Mouse (Mus musculus) cortical plate, adult 2 months (tissue): ENCODE measurements around the gene Nup35. TPM values are rescaled to one million over a fixed set of nuclear protein-coding genes. Genes with fewer than 3 reads are reported as not detected.

ENCODE experiments used
- H3K27ac ChIP-seq: fragments of 200-500 bp; 2 replicates; pipeline ENCODE4 v1.5.1; 2012; ENCODE audit warnings: low read length, control low read depth, inconsistent platforms; ENCODE audit not compliant: insufficient read depth
- H3K4me1 ChIP-seq: fragments of 200-500 bp; 2 replicates; pipeline ENCODE4 v1.6.1; 2011; ENCODE audit warnings: low read length; ENCODE audit not compliant: control insufficient read depth, insufficient read depth
- H3K4me3 ChIP-seq: fragments of 200-500 bp; 2 replicates; pipeline ENCODE4 v1.5.1; 2011; ENCODE audit warnings: mild to moderate bottlenecking, low read length, control low read depth; ENCODE audit not compliant: insufficient read depth
- CTCF ChIP-seq: fragments of 200-500 bp; IDR thresholded peaks from 2 replicates; pipeline ENCODE4 v1.5.1; 2011; ENCODE audit warnings: mild to moderate bottlenecking, control low read depth, low read length; ENCODE audit not compliant: insufficient read depth; ENCODE audit errors: extremely low read depth
- POLR2A ChIP-seq: fragments of 200-500 bp; IDR thresholded peaks from 2 replicates; pipeline ENCODE4 v1.6.1; 2011; ENCODE audit warnings: mild to moderate bottlenecking, low read length, control low read depth; ENCODE audit not compliant: insufficient read depth; ENCODE audit errors: extremely low read depth
- polyA plus RNA-seq: library from polyadenylated mRNA; depleted of rRNA; stranded (reverse); fragments of >200 nt; gene quantifications from 2 replicates; pipeline ENCODE4 v1.2.3, GENCODE M21; 2012

The Nup35 gene
- polyA plus RNA-seq, 1 experiment: 25.6 TPM

- peaks cover 13% of the 10 kb centered on the region for H3K4me1 ChIP-seq
- 0 out of 2 replicates have a peak overlapping the region, but pooled peaks have one; percentile 4 for H3K4me3 ChIP-seq
- H3K27ac ChIP-seq: peak overlapping the region; percentile 54; the same call in 1 of the 2 replicates
- TF ChIP-seq CTCF (no peak), POLR2A (no peak)
Measured at GRCm38 (mm10) chr2:80596960-80597359, 20.1 kb upstream of the Nup35 start.

- Histone ChIP-seq H3K27ac (no peak overlapping the region), H3K4me1 (peaks cover 7% of the 10 kb centered on the region), H3K4me3 (no peak overlapping the region)
- TF ChIP-seq CTCF (no peak), POLR2A (no peak)
Measured at GRCm38 (mm10) chr2:80599850-80600249, 17.2 kb upstream of the Nup35 start.

- H3K27ac ChIP-seq: no peak overlapping the region
- peaks cover 6% of the 10 kb centered on the region for H3K4me1 ChIP-seq
- no peak overlapping the region for H3K4me3 ChIP-seq
- TF ChIP-seq POLR2A: no peak
- TF ChIP-seq CTCF: no peak
Measured at GRCm38 (mm10) chr2:80600611-80601010, 16.4 kb upstream of the Nup35 start.

GRCm38 (mm10) chr2:80602756-80603155 lies 14.3 kb upstream of the Nup35 start:
- Histone ChIP-seq H3K27ac (no peak overlapping the region), H3K4me1 (peaks cover 5% of the 10 kb centered on the region), H3K4me3 (no peak overlapping the region)
- TF ChIP-seq POLR2A: no peak
- TF ChIP-seq CTCF: no peak

- Histone ChIP-seq H3K4me1 (peaks cover 5% of the 10 kb centered on the region), H3K4me3 (no peak overlapping the region), H3K27ac (no peak overlapping the region)
- no peak for TF ChIP-seq POLR2A
- TF ChIP-seq CTCF: no peak
Measured at GRCm38 (mm10) chr2:80603771-80604426, 13.1 kb upstream of the Nup35 start.

GRCm38 (mm10) chr2:80612286-80612685 lies 4.8 kb upstream of the Nup35 start:
- TF ChIP-seq POLR2A (no peak), CTCF (no peak)
- Histone ChIP-seq H3K4me1 (no peaks in the 10 kb centered on the region), H3K4me3 (no peak overlapping the region), H3K27ac (peak overlapping the region; percentile 89)

- Histone ChIP-seq H3K27ac (no peak overlapping the region), H3K4me1 (no peaks in the 10 kb centered on the region), H3K4me3 (no peak overlapping the region)
- no peak for TF ChIP-seq POLR2A
- no peak for TF ChIP-seq CTCF
Measured at GRCm38 (mm10) chr2:80612796-80613195, 4.2 kb upstream of the Nup35 start.

GRCm38 (mm10) chr2:80618991-80619390 lies 2.0 kb downstream of the Nup35 start:
- Histone ChIP-seq H3K27ac (no peak overlapping the region), H3K4me1 (peaks cover 5% of the 10 kb centered on the region; the same call in 1 of the 2 replicates)
- TF ChIP-seq CTCF (no peak), POLR2A (no peak)

GRCm38 (mm10) chr2:80621921-80622320 lies 4.9 kb downstream of the Nup35 start:
- no peak overlapping the region for H3K4me3 ChIP-seq
- no peak overlapping the region for H3K27ac ChIP-seq
- TF ChIP-seq CTCF (no peak), POLR2A (no peak)
- H3K4me1 ChIP-seq: peaks cover 5% of the 10 kb centered on the region; the same call in 1 of the 2 replicates

More at GRCm38 (mm10) chr2:80618991-80619390, 2.0 kb downstream of the Nup35 start:
- no peak overlapping the region for H3K4me3 ChIP-seq

- Histone ChIP-seq H3K27ac (no peak overlapping the region), H3K4me3 (no peak overlapping the region)
- TF ChIP-seq CTCF (no peak), POLR2A (no peak)
Measured at GRCm38 (mm10) chr2:80624523-80624922, 7.5 kb downstream of the Nup35 start.

More at GRCm38 (mm10) chr2:80624523-80624922, 7.5 kb downstream of the Nup35 start:
- H3K4me1 ChIP-seq: peaks cover 3% of the 10 kb centered on the region; the same call in 1 of the 2 replicates
